Mouse (Mus musculus): ENCODE measurements around the gene Sfxn5. TPM values are rescaled to one million over a fixed set of nuclear protein-coding genes. Genes with fewer than 3 reads are reported as not detected.

The Sfxn5 gene
- total RNA-seq, 2 experiments from 2014 or later = 5.9 to 7.3 TPM

GRCm38 (mm10) chr6:85187340-85188211, 145.6 kb downstream of the Sfxn5 start, which contains the start of gene Emx1:
TSS of gene Emx1 (plus strand) at chr6:85187438.
- Histone ChIP-seq H3K27ac (no peak within 1 kb of the TSS), H3K4me3 (peak within 1 kb of the TSS; percentile 62)
- TF ChIP-seq CTCF (IDR thresholded peaks at IDR 0.05) = no peak
- intact Hi-C loops (cut with DNase I) = no loop called here
- no peak for DNase-seq

DNA sequence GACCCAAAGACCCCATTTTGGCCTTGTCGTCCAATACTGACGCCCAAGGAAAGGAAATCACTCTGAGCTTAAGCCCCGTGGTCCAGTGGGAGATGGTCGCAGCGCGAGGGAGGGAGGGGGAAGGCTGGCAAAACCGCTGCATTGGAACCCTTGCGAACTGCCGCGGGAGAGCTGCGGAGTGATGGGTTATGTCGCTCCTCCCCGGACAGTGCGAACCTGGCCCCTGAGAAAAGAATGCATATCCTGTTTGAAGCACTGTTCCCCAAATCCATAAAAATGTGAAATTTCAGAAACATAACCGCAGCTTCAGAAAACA, 146.5 kb downstream of the Sfxn5 start:
- TF ChIP-seq CTCF (IDR thresholded peaks at IDR 0.05) = no peak
- DNase-seq = no peak
- no peak overlapping the region for H3K27ac ChIP-seq
- no peak overlapping the region for H3K4me3 ChIP-seq
- intact Hi-C loops (cut with DNase I) = no loop called here

GRCm38 (mm10) chr6:85186033-85186743, 147.0 kb downstream of the Sfxn5 start:
- intact Hi-C loops (cut with DNase I) = no loop called here
- TF ChIP-seq CTCF (IDR thresholded peaks at IDR 0.05) = no peak
- no peak overlapping the region for H3K27ac ChIP-seq
- no peak for DNase-seq
- H3K4me3 ChIP-seq = no peak overlapping the region

- DNase-seq = no peak
- no peak overlapping the region for H3K4me3 ChIP-seq
- intact Hi-C loops (cut with DNase I) = no loop called here
- TF ChIP-seq CTCF (IDR thresholded peaks at IDR 0.05) = no peak
- no peak overlapping the region for H3K27ac ChIP-seq
Measured at GRCm38 (mm10) chr6:85183951-85184350, 149.3 kb downstream of the Sfxn5 start.

- no peak for TF ChIP-seq CTCF (IDR thresholded peaks at IDR 0.05)
- intact Hi-C loops (cut with DNase I) = no loop called here
- no peak for DNase-seq
- H3K27ac ChIP-seq = no peak overlapping the region
- no peak overlapping the region for H3K4me3 ChIP-seq
Measured at GRCm38 (mm10) chr6:85180036-85180435, 153.2 kb downstream of the Sfxn5 start.

GRCm38 (mm10) chr6:85179569-85179968, 153.7 kb downstream of the Sfxn5 start:
- DNase-seq = no peak
- no peak overlapping the region for H3K4me3 ChIP-seq
- TF ChIP-seq CTCF (IDR thresholded peaks at IDR 0.05) = no peak
- intact Hi-C loops (cut with DNase I) = no loop called here
- H3K27ac ChIP-seq = no peak overlapping the region

GRCm38 (mm10) chr6:85165440-85165921, 167.7 kb downstream of the Sfxn5 start:
- no peak for DNase-seq
- intact Hi-C loops (cut with DNase I) = no loop called here
- no peak for TF ChIP-seq CTCF (IDR thresholded peaks at IDR 0.05)

More at GRCm38 (mm10) chr6:85165440-85165921, 167.7 kb downstream of the Sfxn5 start:
- Histone ChIP-seq H3K27ac (no peak overlapping the region), H3K4me3 (no peak overlapping the region)

Small RNAs within 50 kb of the gene (microRNA-seq; reads per million reads assigned to microRNA genes)
- gene Mir705 = not detected

Other genes starting within 250 kb of the Sfxn5 start
- 10 to 100 TPM; 40.7 to 57.9 TPM for gene Spr, start 195.7 kb downstream of the Sfxn5 start, total RNA-seq (2021)
- gene Emx1, start 146.0 kb downstream of the Sfxn5 start, total RNA-seq (2021) = not detected
- 10 to 100 TPM; 24.2 to 28.2 TPM for gene Rab11fip5, start 41.2 kb upstream of the Sfxn5 start, total RNA-seq (2021)
- not detected for gene Noto, start 90.5 kb upstream of the Sfxn5 start, total RNA-seq (2021)
- 1 to 10 TPM; 8.6 TPM for gene Smyd5, start 98.6 kb upstream of the Sfxn5 start, total RNA-seq (2021)
- 100 to 1,000 TPM; 127 to 135 TPM for gene Cct7, start 118.1 kb upstream of the Sfxn5 start, total RNA-seq (2021)
- 10 to 100 TPM; 14.8 to 15.9 TPM for gene Pradc1, start 118.5 kb upstream of the Sfxn5 start, total RNA-seq (2021)
- under 1 TPM in 1 of 2 experiments, not detected in 1; 0.03 TPM for gene Fbxo41, start 169.6 kb upstream of the Sfxn5 start, total RNA-seq (2021)
- not detected for gene Egr4, start 180.2 kb upstream of the Sfxn5 start, total RNA-seq (2021)

Data from gastrocnemius, adult 2 months (tissue).